Mouse (Mus musculus): ENCODE data around the gene Npr2. TPM values are rescaled to one million over a fixed set of nuclear protein-coding genes. Genes with fewer than 3 reads are reported as not detected.
A peak's percentile ranks its signal among the peaks of the same experiment; 100 is the strongest.

The Npr2 gene
- total RNA-seq, 2 experiments from 2014 or later: 32.4 to 51.4 TPM

DNA sequence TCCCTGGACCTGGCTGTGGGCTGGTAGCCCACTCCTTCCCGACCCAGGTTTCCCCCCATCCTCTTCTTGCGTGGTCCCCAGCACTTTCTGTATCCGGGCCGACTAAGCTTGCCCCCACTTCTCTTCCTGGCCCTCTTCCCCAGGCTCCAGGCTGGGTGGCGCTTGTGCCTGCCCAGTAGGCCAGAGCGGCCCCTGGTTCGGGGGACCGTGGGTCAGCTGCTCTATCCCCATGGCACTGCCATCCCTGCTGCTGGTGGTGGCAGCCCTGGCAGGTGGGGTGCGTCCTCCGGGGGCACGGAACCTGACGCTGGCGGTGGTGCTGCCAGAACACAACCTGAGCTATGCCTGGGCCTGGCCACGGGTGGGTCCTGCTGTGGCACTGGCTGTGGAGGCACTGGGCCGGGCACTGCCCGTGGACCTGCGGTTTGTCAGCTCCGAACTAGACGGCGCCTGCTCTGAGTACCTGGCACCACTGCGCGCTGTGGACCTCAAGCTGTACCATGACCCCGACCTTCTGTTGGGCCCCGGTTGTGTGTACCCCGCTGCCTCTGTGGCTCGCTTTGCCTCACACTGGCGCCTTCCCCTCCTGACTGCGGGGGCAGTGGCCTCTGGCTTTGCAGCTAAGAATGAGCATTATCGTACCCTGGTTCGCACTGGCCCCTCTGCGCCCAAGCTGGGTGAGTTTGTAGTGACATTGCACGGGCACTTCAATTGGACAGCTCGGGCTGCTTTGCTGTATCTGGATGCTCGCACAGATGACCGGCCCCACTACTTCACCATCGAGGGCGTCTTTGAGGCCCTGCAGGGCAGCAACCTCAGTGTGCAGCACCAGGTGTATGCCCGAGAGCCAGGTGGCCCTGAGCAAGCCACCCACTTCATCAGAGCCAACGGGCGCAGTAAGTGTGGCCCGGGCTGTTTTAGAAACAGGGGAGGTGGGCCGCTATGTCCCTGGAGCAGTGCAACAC, 503 bp downstream of the Npr2 start:
- peak; percentile 60 for DNase-seq
- Histone ChIP-seq H3K27ac (peak overlapping the region; percentile 93), H3K4me3 (peak overlapping the region; percentile 91)
- intact Hi-C loops (cut with DNase I): loop anchor here (5.0 kb wide), 1 partner anchor 230 kb away; no protein-coding TSS in a partner anchor
- no peak for TF ChIP-seq CTCF (IDR thresholded peaks at IDR 0.05)

DNA sequence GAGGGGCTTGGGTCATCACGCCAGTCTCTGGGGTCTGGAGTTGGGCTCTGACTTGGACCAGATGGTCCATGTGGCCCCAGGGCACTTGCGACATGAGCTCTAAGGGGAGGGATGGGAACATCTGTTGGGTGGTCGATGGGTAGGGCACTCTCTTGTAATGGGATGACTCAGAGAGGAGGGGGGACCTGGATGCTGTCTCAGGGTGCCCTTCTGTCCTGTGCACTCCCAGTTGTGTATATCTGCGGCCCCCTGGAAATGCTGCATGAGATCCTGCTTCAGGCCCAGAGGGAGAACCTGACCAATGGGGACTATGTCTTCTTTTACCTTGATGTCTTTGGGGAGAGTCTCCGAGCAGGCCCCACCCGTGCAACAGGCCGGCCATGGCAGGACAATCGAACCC, 1.6 kb downstream of the Npr2 start:
- TF ChIP-seq CTCF (IDR thresholded peaks at IDR 0.05): no peak
- intact Hi-C loops (cut with DNase I): loop anchor here (5.0 kb wide), 1 partner anchor 229 kb away; no protein-coding TSS in a partner anchor
- H3K4me3 ChIP-seq: no peak overlapping the region; the same call in 1 of the 2 replicates
- DNase-seq: no peak
- H3K27ac ChIP-seq: no peak overlapping the region; the same call in 1 of the 2 replicates

DNA sequence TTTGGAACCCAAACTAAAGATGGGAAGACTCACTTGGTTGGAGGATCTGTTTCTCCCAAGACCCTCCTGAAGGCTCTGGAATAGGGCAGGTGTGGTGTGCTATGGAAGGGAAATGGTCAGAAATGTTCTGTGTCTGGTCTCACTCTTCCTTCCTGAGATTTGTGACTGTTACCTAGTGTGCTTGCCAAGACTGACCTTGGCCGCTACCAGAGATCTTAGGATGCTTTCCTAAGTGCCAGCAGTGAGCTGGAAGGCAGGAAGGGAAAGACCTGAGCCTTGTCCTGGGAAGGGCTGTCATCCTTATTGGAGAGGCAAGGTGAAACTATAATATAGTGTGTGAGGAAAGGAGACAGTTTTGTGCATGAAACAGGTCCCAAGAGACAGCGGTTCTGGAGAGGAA, 2.0 kb downstream of the Npr2 start:
- DNase-seq: no peak
- no peak for TF ChIP-seq CTCF (IDR thresholded peaks at IDR 0.05)
- H3K27ac ChIP-seq: no peak overlapping the region; the same call in 1 of the 2 replicates
- intact Hi-C loops (cut with DNase I): loop anchor here (5.0 kb wide), 1 partner anchor 229 kb away; no protein-coding TSS in a partner anchor
- no peak overlapping the region for H3K4me3 ChIP-seq

DNA sequence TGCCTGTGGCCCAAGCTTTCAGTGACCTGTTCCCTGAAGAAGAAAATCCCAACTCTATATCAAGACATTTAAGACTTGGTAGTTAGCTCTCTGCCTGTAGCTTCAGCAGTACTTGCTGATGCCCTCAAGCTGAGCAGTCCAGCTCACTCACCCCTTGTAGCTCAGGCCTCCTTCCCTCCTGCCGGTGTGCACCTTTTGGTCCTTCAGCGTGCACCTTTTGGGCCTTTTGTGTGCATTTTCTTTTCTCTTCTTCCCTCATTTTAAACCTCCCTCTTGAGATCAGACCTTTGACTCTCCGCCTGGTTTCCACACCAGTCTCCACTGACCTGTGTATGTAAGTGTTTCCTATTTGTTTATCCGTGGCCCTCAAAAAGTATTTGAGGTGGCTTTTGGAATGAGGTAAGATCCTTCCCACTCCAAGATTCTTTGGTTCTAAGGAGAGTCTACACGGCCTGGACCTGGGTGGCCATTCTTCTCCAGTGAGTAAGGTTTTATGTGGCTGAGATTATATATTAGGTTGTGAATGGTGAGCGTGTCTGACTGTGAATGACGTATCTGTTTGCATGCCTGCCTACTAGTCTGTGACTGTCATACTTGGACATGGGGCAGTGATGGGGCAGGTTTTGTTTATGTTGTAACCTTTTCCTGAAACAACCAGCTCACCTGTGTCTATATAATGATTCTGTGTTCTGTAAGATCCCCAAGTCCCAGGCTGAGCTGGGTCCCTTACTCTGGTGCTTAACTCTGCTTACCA, 3.1 kb downstream of the Npr2 start:
- Histone ChIP-seq H3K4me3 (no peak overlapping the region), H3K27ac (no peak overlapping the region)
- no peak for DNase-seq
- intact Hi-C loops (cut with DNase I): loop anchor here (5.0 kb wide), 1 partner anchor 228 kb away; no protein-coding TSS in a partner anchor
- TF ChIP-seq CTCF (IDR thresholded peaks at IDR 0.05): no peak

DNA sequence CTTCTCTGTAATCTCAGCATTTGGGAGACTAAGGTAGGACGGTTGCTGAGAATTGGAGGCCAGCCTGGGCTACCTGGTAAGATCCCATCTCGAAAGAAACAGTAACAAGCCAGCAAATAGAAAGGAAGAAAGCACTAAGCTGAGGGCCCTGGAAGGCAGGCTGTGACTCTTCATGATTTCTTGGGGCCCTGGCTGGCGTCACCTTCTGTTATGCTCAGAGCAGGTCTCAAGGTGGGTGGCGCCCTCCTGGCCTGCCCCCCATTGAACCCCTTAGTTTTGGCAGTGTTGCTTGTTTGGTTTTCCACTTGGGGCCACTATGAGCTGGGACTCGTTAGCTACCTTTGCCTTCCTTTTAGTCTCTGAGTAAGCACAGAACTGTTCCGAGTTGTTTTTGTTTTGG, 5.0 kb downstream of the Npr2 start:
- intact Hi-C loops (cut with DNase I): no loop called here
- no peak overlapping the region for H3K4me3 ChIP-seq
- no peak overlapping the region for H3K27ac ChIP-seq
- DNase-seq: peak; percentile 8
- TF ChIP-seq CTCF (IDR thresholded peaks at IDR 0.05): no peak

DNA sequence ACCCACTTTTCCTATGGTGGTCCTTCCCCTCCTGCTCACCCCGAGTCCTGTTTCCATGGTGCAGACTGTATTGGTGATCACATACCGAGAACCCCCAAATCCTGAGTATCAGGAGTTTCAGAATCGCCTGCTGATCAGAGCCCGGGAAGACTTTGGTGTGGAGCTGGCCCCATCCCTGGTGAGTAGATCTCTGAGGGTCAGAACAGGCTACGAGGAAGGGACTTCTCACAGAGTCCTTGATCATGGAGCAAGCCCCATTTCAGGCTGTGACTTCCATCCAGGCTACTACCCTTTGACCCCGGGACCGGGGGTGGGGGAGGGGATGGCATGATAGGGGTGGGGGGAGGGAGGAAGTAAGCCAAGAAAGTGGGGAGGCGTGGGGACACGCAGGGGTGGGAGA, 8.3 kb downstream of the Npr2 start:
- intact Hi-C loops (cut with DNase I): no loop called here
- no peak overlapping the region for H3K4me3 ChIP-seq
- H3K27ac ChIP-seq: no peak overlapping the region
- no peak for DNase-seq
- no peak for TF ChIP-seq CTCF (IDR thresholded peaks at IDR 0.05)

DNA sequence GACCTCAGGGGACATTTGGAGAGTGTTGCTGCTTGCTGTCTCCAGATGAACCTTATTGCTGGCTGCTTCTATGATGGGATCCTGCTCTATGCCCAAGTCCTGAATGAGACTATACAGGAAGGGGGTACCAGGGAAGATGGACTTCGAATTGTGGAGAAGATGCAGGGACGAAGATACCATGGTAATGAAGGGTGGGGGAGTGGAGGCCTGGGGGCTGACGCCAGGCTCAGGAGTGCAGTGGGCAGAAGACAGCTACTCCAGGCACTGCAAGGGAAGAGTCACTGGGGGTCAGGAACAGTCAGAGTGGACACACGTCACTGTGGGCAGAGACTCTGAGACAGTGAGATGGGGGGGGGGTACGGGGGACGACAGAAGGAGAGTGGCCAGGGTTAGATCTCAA, 8.8 kb downstream of the Npr2 start:
- Histone ChIP-seq H3K27ac (no peak overlapping the region), H3K4me3 (no peak overlapping the region)
- peak; percentile 6 for DNase-seq
- intact Hi-C loops (cut with DNase I): no loop called here
- TF ChIP-seq CTCF (IDR thresholded peaks at IDR 0.05): no peak

DNA sequence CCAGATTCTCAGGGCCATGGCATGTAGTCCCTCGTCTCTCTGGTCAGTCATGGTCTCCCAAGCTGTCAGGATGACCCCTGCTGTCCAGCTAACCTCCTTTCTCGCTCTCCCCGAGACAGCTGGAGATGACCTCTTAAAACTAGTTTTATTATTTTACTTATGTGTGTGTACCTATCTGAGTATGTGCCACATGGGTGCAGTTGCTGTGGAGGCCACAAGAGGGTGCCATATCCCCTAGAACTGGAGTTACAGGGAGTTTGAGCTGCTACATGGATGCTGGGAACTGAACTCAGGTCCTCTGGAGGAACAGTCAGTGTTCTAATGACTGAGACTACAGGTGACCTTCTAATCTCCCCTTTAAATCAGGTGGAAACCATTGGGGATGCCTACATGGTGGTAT, 18.0 kb downstream of the Npr2 start:
- Histone ChIP-seq H3K4me3 (no peak overlapping the region), H3K27ac (no peak overlapping the region)
- DNase-seq: no peak
- TF ChIP-seq CTCF (IDR thresholded peaks at IDR 0.05): peak; percentile 28; the same call in 1 of the 2 replicates
- intact Hi-C loops (cut with DNase I): no loop called here

DNA sequence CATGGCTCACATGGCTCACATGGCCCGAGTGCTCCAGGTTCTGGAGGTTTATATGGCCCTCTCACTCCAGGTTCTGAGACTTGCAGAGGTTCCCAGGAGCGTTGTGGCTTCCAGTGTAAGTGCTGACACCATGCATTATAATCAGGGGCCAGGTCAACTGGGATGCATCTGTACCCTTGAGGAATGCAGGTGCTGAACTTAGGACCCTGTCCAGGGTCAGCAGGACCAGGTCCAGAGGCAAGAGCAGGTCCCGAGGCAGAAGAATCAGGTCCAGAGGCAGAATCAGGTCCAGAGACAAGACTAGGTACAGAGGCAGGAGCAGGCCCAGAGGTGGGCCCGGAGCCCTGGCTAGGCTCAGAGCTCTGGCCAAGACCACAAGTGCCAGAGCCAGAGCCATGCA, 21.0 kb downstream of the Npr2 start:
- Histone ChIP-seq H3K27ac (no peak overlapping the region), H3K4me3 (no peak overlapping the region)
- DNase-seq: no peak
- no peak for TF ChIP-seq CTCF (IDR thresholded peaks at IDR 0.05)
- intact Hi-C loops (cut with DNase I): no loop called here

DNA sequence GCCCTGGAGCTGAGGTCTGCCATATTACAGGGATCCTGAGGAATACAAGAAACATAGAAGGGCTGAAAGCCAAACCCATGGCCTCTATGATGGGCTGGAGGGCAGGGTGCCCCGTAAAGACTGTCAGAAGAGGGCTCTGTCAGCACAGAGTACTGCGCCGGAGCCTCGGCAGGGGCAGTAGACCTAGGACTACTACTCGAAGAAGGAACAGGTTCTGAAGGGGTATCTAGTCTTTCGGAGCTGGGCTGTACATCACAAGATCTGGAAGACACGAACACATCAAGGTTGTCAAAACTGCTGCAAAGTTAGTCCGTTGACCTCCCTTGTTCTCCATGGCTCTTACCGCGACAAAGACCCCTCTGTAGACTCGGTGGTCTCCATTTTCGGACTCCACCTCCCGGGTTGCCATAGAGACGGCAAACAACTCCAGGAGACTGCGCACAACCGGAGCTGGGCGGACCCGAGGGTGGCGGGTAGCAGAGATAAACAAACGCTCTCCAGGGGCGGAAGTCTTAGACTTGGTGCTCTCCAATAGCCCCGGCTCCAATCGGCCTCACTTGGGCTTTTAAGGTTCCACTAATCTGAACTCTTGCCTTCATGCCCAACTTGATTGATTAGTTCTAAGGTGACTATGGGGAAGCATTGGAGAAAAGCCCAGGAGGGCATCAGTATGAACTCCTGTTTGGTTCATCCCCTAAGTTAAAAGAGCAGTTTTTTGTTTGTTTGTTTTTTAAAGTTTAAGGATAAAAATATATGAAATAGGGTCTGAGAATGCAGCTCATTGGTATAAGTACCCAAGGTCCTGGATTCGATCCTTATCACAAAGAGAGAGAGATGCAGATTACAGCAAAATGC, 21.7 kb downstream of the Npr2 start, which contains the start of gene Spag8:
Gene Spag8, minus strand, starts transcription at position 434 of the 855 bp plus-strand sequence.
- intact Hi-C loops (cut with DNase I): no loop called here
- TF ChIP-seq CTCF (IDR thresholded peaks at IDR 0.05): no peak
- peak within 1 kb of the TSS; percentile 29; the same call in 1 of the 2 replicates for H3K4me3 ChIP-seq

DNA sequence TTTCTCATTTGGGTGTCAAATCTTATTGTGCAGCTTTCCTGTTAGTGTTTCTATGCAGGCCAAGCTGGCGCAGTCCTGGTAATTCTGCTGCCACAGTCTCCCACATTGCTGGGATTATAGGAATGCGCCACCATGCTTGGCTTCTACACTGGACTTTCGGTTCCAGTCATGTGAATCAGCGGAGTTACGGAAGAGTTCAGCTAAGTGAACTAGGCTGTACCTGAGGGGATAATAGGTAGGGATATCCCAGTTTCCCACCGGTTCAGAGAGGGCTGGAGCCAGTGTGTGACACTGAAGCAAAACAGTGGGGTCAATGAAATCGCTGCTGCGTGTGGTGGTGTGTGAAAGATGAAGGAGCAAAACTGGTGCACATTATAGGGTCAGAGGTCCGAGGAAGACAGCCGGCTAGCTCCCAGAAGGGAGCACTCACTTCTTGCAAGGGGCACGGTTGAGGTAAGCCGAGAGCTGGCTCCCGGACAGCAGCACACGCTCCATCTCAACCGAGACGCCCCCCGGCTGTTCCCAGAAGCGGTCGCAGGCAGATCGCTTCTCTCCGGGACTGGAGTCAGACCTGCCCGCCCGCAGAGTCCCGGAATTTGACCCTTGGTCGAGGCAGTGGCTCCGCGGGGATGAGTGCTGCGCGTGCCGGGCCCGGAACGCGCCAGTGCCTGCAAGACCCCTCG, 24.1 kb downstream of the Npr2 start:
- no peak for DNase-seq
- Histone ChIP-seq H3K27ac (peak overlapping the region; percentile 96), H3K4me3 (peak overlapping the region; percentile 97)
- intact Hi-C loops (cut with DNase I): loop anchor here (5.0 kb wide), 1 partner anchor 93 kb away; the partner anchor contains the start of genes Creb3 and Tln1
- TF ChIP-seq CTCF (IDR thresholded peaks at IDR 0.05): no peak

More for the DNA sequence above, 21.7 kb downstream of the Npr2 start, which contains the start of gene Spag8:
- H3K27ac ChIP-seq: no peak within 1 kb of the TSS
- peak; percentile 41 for DNase-seq

Data from gastrocnemius, adult 2 months (tissue).